Mouse (Mus musculus): ENCODE data around the gene A4galt. TPM values are rescaled to one million over a fixed set of nuclear protein-coding genes. Genes with fewer than 3 reads are reported as not detected.

Gene A4galt
- polyA plus RNA-seq, 1 experiment from 2014 or later: 0.17 TPM

- Histone ChIP-seq H3K4me1 (ENCODE audit: control insufficient read depth, insufficient read depth, low read length) (no peaks in the 10 kb centered on the region), H3K4me3 (ENCODE audit: low read depth, low read length) (no peak overlapping the region), H3K4me2 (no peak overlapping the region), H3K27ac (ENCODE audit: low read depth, low read length) (no peak overlapping the region), H3K9me3 (replicated peaks; ENCODE audit: control insufficient read depth, low read length) (no peaks in the 10 kb centered on the region), H3K36me3 (ENCODE audit: control insufficient read depth, insufficient read depth, low read length) (no peaks in the 10 kb centered on the region), H3K9ac (ENCODE audit: low read depth, low read length) (no peak overlapping the region), H3K27me3 (ENCODE audit: control insufficient read depth, insufficient read depth, low read length) (no peaks in the 10 kb centered on the region)
- no peak for ATAC-seq (replicated peaks; ENCODE audit: insufficient number of reproducible peaks, low FRiP score, low TSS enrichment)
- 87% methylated on average over 8 of the region's 8 CpGs for WGBS (ENCODE audit: insufficient replicate concordance)
Observed at GRCm38 (mm10) chr15:83293706-83294645, 42.4 kb upstream of the A4galt start.

DNA sequence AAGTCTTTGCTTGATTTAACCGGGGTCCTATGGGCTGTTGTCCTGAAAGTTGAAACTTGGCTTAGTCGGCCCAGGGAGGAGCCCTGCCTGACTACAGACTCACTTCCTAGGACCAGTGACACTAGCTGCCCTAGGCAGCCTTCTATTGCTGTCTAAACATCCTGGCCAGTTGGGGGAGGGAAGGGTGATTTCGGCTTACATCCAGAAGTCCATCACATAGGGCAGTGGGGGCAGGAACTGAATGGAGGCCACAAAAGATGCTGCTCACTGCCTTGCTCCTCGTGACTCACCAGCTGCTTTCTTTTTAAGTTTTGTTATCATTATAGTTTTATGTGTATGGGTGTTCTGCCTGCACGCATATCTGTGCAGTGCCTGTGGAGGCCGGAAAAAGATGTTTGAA is 41.6 kb upstream of the A4galt start:
- Histone ChIP-seq H3K4me1 (ENCODE audit: control insufficient read depth, insufficient read depth, low read length) (no peaks in the 10 kb centered on the region), H3K27ac (ENCODE audit: low read depth, low read length) (no peak overlapping the region), H3K9me3 (replicated peaks; ENCODE audit: control insufficient read depth, low read length) (no peaks in the 10 kb centered on the region), H3K27me3 (ENCODE audit: control insufficient read depth, insufficient read depth, low read length) (no peaks in the 10 kb centered on the region), H3K4me2 (no peak overlapping the region), H3K9ac (ENCODE audit: low read depth, low read length) (no peak overlapping the region), H3K4me3 (ENCODE audit: low read depth, low read length) (no peak overlapping the region), H3K36me3 (ENCODE audit: control insufficient read depth, insufficient read depth, low read length) (no peaks in the 10 kb centered on the region)
- 70% methylated on average over 6 of the region's 6 CpGs for WGBS (ENCODE audit: insufficient replicate concordance)
- no peak for ATAC-seq (replicated peaks; ENCODE audit: insufficient number of reproducible peaks, low FRiP score, low TSS enrichment)

DNA sequence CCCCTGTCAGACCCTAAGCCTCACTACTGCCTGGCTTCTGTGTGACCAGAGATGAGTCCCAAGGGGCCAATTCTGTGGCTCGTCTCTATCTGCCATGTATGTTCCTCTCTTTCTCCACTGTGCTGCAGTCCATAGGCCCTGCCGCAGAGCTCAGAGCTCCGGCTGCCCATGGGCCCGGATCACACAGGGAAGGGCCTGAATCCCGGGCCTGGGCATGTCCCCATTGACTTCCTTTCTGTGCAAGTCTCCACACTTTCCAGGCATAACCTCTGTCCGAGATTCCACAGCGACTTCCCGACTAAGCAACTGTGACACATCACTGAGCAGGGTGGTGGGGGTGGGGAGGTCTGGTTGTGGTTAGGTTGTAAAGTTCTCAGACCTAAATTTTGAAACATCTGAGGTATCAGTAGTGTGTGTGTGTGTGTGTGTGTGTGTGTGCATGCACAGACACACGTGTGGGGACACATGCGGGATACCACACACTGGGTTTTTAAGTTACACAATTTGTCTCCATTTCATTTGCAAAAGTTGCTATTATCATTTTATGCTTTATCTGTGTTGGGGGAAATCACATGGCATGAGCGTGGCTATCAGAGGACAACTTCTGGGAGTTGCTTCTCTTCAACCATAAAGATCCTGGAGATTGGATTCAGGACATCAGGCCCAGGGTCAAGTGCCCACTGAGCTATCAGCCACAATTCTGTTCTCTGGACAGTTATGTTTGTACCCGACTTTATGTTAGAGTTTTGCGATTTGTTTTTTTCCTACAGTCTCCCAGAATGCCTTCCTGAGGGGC is 40.9 kb upstream of the A4galt start:
- no peaks in the 10 kb centered on the region for H3K27me3 ChIP-seq (ENCODE audit: control insufficient read depth, insufficient read depth, low read length)
- no peak for ATAC-seq (replicated peaks; ENCODE audit: insufficient number of reproducible peaks, low FRiP score, low TSS enrichment)
- no peaks in the 10 kb centered on the region for H3K4me1 ChIP-seq (ENCODE audit: control insufficient read depth, insufficient read depth, low read length)
- H3K36me3 ChIP-seq (ENCODE audit: control insufficient read depth, insufficient read depth, low read length): no peaks in the 10 kb centered on the region
- no peak overlapping the region for H3K4me2 ChIP-seq
- H3K9me3 ChIP-seq (replicated peaks; ENCODE audit: control insufficient read depth, low read length): no peaks in the 10 kb centered on the region
- no peak overlapping the region for H3K27ac ChIP-seq (ENCODE audit: low read depth, low read length)
- no peak overlapping the region for H3K4me3 ChIP-seq (ENCODE audit: low read depth, low read length)
- H3K9ac ChIP-seq (ENCODE audit: low read depth, low read length): no peak overlapping the region
- 81% methylated on average over 13 of the region's 13 CpGs for WGBS (ENCODE audit: insufficient replicate concordance)

- no peak for ATAC-seq (replicated peaks; ENCODE audit: insufficient number of reproducible peaks, low FRiP score, low TSS enrichment)
- Histone ChIP-seq H3K9ac (ENCODE audit: low read depth, low read length) (no peak overlapping the region), H3K4me1 (ENCODE audit: control insufficient read depth, insufficient read depth, low read length) (no peaks in the 10 kb centered on the region), H3K36me3 (ENCODE audit: control insufficient read depth, insufficient read depth, low read length) (no peaks in the 10 kb centered on the region), H3K27me3 (ENCODE audit: control insufficient read depth, insufficient read depth, low read length) (no peaks in the 10 kb centered on the region), H3K9me3 (replicated peaks; ENCODE audit: control insufficient read depth, low read length) (no peaks in the 10 kb centered on the region; the same call in 1 of the 2 replicates), H3K4me3 (ENCODE audit: low read depth, low read length) (no peak overlapping the region), H3K4me2 (no peak overlapping the region), H3K27ac (ENCODE audit: low read depth, low read length) (no peak overlapping the region)
- 73% methylated on average over 2 of the region's 2 CpGs for WGBS (ENCODE audit: insufficient replicate concordance)
Observed at GRCm38 (mm10) chr15:83290899-83291298, 39.3 kb upstream of the A4galt start.

GRCm38 (mm10) chr15:83284828-83285227 is 33.3 kb upstream of the A4galt start:
- Histone ChIP-seq H3K4me2 (no peak overlapping the region), H3K9me3 (replicated peaks; ENCODE audit: control insufficient read depth, low read length) (no peaks in the 10 kb centered on the region; the same call in 1 of the 2 replicates), H3K36me3 (ENCODE audit: control insufficient read depth, insufficient read depth, low read length) (no peaks in the 10 kb centered on the region), H3K27ac (ENCODE audit: low read depth, low read length) (no peak overlapping the region), H3K9ac (ENCODE audit: low read depth, low read length) (no peak overlapping the region), H3K4me3 (ENCODE audit: low read depth, low read length) (no peak overlapping the region), H3K4me1 (ENCODE audit: control insufficient read depth, insufficient read depth, low read length) (no peaks in the 10 kb centered on the region), H3K27me3 (ENCODE audit: control insufficient read depth, insufficient read depth, low read length) (no peaks in the 10 kb centered on the region)
- no peak for ATAC-seq (replicated peaks; ENCODE audit: insufficient number of reproducible peaks, low FRiP score, low TSS enrichment)
- WGBS (ENCODE audit: insufficient replicate concordance): 54% methylated on average over 8 of the region's 8 CpGs

DNA sequence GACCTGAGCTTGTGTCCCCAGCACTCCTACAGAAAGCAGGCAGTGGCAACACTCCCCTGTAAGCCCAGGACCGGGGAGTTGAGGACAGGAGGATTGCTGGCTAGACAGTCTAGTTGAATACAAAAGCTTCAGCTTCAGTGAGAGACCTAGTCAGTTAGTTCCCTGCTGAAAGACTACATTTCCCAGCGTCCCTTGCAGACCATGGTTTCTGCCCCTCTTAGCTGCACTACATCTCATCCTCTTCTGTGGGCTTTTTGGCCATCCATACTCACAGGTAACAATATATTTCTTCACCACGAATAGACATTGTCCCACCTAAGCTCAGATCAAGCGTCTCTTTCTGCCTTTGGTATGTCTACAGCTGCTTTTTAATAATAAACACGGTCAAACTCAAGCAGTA is 30.8 kb upstream of the A4galt start:
- H3K9me3 ChIP-seq (replicated peaks; ENCODE audit: control insufficient read depth, low read length): no peaks in the 10 kb centered on the region; the same call in 1 of the 2 replicates
- no peaks in the 10 kb centered on the region for H3K36me3 ChIP-seq (ENCODE audit: control insufficient read depth, insufficient read depth, low read length)
- H3K27ac ChIP-seq (ENCODE audit: low read depth, low read length): no peak overlapping the region
- H3K4me3 ChIP-seq (ENCODE audit: low read depth, low read length): no peak overlapping the region
- H3K4me1 ChIP-seq (ENCODE audit: control insufficient read depth, insufficient read depth, low read length): no peaks in the 10 kb centered on the region
- H3K4me2 ChIP-seq: no peak overlapping the region
- no peaks in the 10 kb centered on the region for H3K27me3 ChIP-seq (ENCODE audit: control insufficient read depth, insufficient read depth, low read length)
- 63% methylated on average over 5 of the region's 5 CpGs for WGBS (ENCODE audit: insufficient replicate concordance)
- H3K9ac ChIP-seq (ENCODE audit: low read depth, low read length): no peak overlapping the region
- no peak for ATAC-seq (replicated peaks; ENCODE audit: insufficient number of reproducible peaks, low FRiP score, low TSS enrichment)

GRCm38 (mm10) chr15:83281303-83281702 is 29.7 kb upstream of the A4galt start:
- H3K36me3 ChIP-seq (ENCODE audit: control insufficient read depth, insufficient read depth, low read length): no peaks in the 10 kb centered on the region
- H3K4me3 ChIP-seq (ENCODE audit: low read depth, low read length): no peak overlapping the region
- 58% methylated on average over 11 of the region's 11 CpGs for WGBS (ENCODE audit: insufficient replicate concordance)
- no peaks in the 10 kb centered on the region for H3K27me3 ChIP-seq (ENCODE audit: control insufficient read depth, insufficient read depth, low read length)
- 0 out of 2 replicates have a peak, but pooled peaks cover 3% of the 10 kb centered on the region for H3K9me3 ChIP-seq (replicated peaks; ENCODE audit: control insufficient read depth, low read length)
- ATAC-seq (replicated peaks; ENCODE audit: insufficient number of reproducible peaks, low FRiP score, low TSS enrichment): no peak
- H3K4me2 ChIP-seq: no peak overlapping the region
- no peaks in the 10 kb centered on the region for H3K4me1 ChIP-seq (ENCODE audit: control insufficient read depth, insufficient read depth, low read length)
- H3K9ac ChIP-seq (ENCODE audit: low read depth, low read length): no peak overlapping the region
- no peak overlapping the region for H3K27ac ChIP-seq (ENCODE audit: low read depth, low read length)

DNA sequence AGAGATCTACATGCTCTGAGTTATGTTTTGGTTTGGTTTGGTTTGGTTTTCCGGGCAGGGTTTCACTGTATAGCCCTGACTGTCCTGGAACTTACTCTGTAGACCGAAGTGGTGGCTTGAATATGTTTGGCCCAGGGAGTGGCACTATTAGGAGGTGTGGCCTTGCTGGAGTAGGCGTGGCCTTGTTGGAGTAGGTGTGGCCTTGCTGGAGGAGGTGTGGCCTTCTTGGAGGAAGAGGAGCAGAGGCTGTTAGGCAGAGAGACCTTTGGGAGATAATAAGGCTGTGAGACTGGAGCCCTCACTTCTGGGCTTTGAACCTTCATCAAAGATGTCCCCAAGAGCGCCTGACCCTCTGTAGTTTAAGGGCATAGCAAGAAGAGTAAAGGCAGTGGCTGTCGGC is 27.0 kb upstream of the A4galt start:
- no peaks in the 10 kb centered on the region for H3K4me1 ChIP-seq (ENCODE audit: control insufficient read depth, insufficient read depth, low read length)
- no peaks in the 10 kb centered on the region for H3K27me3 ChIP-seq (ENCODE audit: control insufficient read depth, insufficient read depth, low read length)
- no peak overlapping the region for H3K4me3 ChIP-seq (ENCODE audit: low read depth, low read length)
- no peak overlapping the region for H3K9ac ChIP-seq (ENCODE audit: low read depth, low read length)
- no peak overlapping the region for H3K4me2 ChIP-seq
- no peak for ATAC-seq (replicated peaks; ENCODE audit: insufficient number of reproducible peaks, low FRiP score, low TSS enrichment)
- H3K36me3 ChIP-seq (ENCODE audit: control insufficient read depth, insufficient read depth, low read length): no peaks in the 10 kb centered on the region
- 79% methylated on average over 5 of the region's 5 CpGs for WGBS (ENCODE audit: insufficient replicate concordance)
- no peak overlapping the region for H3K27ac ChIP-seq (ENCODE audit: low read depth, low read length)
- 0 out of 2 replicates have a peak, but pooled peaks cover 3% of the 10 kb centered on the region for H3K9me3 ChIP-seq (replicated peaks; ENCODE audit: control insufficient read depth, low read length)
